Comparison of ENCODE assay signal across 15 mouse cellular contexts in the genomic region with DNA sequence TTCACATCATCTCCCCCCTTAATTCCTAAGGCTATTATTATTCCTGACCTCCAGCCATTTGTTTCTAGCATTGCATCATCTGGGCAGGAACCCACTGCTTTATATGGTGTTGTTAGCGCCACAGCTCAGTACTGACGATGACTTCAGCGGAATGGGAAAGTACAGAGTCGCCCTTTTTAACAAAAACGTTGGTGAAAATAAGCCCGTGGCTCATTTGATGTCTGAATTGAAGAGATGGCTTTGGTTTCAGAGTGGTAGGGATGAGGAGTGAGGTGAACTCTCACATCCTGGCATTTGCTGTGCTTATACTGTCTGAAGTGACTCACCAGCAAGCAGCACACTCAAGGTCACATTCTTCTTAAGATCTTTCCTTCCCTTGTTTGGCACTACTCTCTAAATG.
"Had no signal": no experiment of that assay in that cellular context is flagged by ENCODE, and none has a peak within 500 bp of the region (broad histone marks: within the 10 kb centered on the region; RNA-seq: fewer than 3 reads in every experiment).

No protein-coding gene starts in this region.

- H3K9me3 ChIP-seq: limb, embryonic 12.5 days; liver, embryonic 13.5 days; neural tube, embryonic 13.5 days had no signal

- H3K9ac ChIP-seq: limb, embryonic 12.5 days; liver, embryonic 13.5 days; liver, postnatal 0 days; neural tube, embryonic 13.5 days had no signal

- H3K27ac ChIP-seq: kidney, postnatal 0 days; layer of hippocampus, adult 2 months; limb, embryonic 12.5 days; liver, embryonic 13.5 days; neural tube, embryonic 13.5 days had no signal

- H3K4me1 ChIP-seq: liver, embryonic 13.5 days had no signal

- H3K4me2 ChIP-seq: limb, embryonic 12.5 days; liver, embryonic 13.5 days; neural tube, embryonic 13.5 days had no signal

- ATAC-seq: liver, postnatal 0 days had no signal

- H3K4me3 ChIP-seq: layer of hippocampus, adult 2 months; limb, embryonic 12.5 days; liver, embryonic 13.5 days; neural tube, embryonic 13.5 days had no signal

- DNase-seq: kidney, adult 9 months; kidney, postnatal 4 days; liver; liver, embryonic 13.5 days; liver, postnatal 0 days; midbrain, embryonic 14.5 days; retina, postnatal 1 day; right cerebral cortex, postnatal 4 days; spleen, adult 18-20 months; thymus, adult 18-20 months; thymus, postnatal 14 days had no signal

- H3K36me3 ChIP-seq: liver, embryonic 13.5 days; neural tube, embryonic 13.5 days had no signal

- H3K27me3 ChIP-seq: limb, embryonic 12.5 days; liver, embryonic 13.5 days; neural tube, embryonic 13.5 days had no signal
